Mouse (Mus musculus) CH12.LX (cell line): ENCODE data around the gene Ggt5.

ENCODE experiments used
- BHLHE40 ChIP-seq: IDR thresholded peaks from 2 replicates; pipeline ENCODE4 v1.6.1; 2011; ENCODE audit warnings: mild to moderate bottlenecking, low read depth, low read length, improper control_type of control experiment
- CTCF ChIP-seq, 2 experiments: IDR thresholded peaks in 1 of 2; conservative IDR thresholded peaks in 1 of 2; 2 replicates each; pipeline ENCODE4 v1.5.1; 2011 to 2012; ENCODE audit warnings: low read depth in 2 of 2, low read length in 2 of 2, improper control_type of control experiment in 1 of 2, inconsistent platforms in 1 of 2, mild to moderate bottlenecking in 1 of 2, moderate library complexity in 1 of 2
- E2F4 ChIP-seq: IDR thresholded peaks from 2 replicates; pipeline ENCODE4 v1.6.1; 2011; ENCODE audit warnings: low read depth, low read length, improper control_type of control experiment; ENCODE audit not compliant: insufficient replicate concordance
- ELF1 ChIP-seq: IDR thresholded peaks from 2 replicates; pipeline ENCODE4 v1.6.1; 2014; ENCODE audit warnings: low read depth, mild to moderate bottlenecking, inconsistent platforms, low read length, improper control_type of control experiment
- JUND ChIP-seq: conservative IDR thresholded peaks from 2 replicates; pipeline ENCODE4 v1.6.1; 2011; ENCODE audit warnings: low read depth, low read length, improper control_type of control experiment
- MAFK ChIP-seq: IDR thresholded peaks from 2 replicates; pipeline ENCODE4 v1.6.1; 2011; ENCODE audit warnings: low read length, improper control_type of control experiment; ENCODE audit not compliant: insufficient replicate concordance
- MXI1 ChIP-seq: IDR thresholded peaks from 2 replicates; pipeline ENCODE4 v1.6.1; 2011; ENCODE audit warnings: mild to moderate bottlenecking, low read depth, low read length, improper control_type of control experiment
- POLR2A ChIP-seq: IDR thresholded peaks from 2 replicates; pipeline ENCODE4 v1.6.1; 2011; ENCODE audit warnings: low read depth, mild to moderate bottlenecking, improper control_type of control experiment, low read length
- SMC3 ChIP-seq: IDR thresholded peaks from 2 replicates; pipeline ENCODE4 v1.6.1; 2011; ENCODE audit warnings: low read depth, low read length, improper control_type of control experiment
- USF1 ChIP-seq: IDR thresholded peaks from 2 replicates; pipeline ENCODE4 v1.6.1; 2014; ENCODE audit warnings: low read depth, mild to moderate bottlenecking, inconsistent platforms, low read length, improper control_type of control experiment
- ZNF384 ChIP-seq: IDR thresholded peaks from 2 replicates; pipeline ENCODE4 v1.6.1; 2012; ENCODE audit warnings: low read depth, low read length, improper control_type of control experiment, inconsistent platforms

DNA sequence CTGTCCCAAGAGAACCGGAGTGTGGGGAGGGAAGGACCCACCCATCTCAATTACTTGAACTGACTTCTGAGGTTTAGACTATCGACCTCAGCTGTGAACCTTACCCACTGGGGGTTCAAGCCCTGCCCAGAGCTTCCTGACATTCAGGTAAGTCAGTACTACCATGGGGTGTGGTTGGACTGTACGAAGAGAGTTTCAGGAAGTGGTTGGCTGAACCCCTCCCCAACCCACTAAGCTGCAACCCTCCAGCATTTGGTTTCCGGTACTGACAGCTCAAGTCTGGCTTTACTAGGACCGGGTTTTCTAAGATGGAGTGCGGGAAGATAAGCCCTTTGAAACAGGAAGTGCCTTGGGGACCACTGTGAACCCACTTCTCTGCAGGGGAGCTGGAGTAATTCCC lies 23.7 kb upstream of the Ggt5 start:
- no peak for TF ChIP-seq POLR2A
- no peak for TF ChIP-seq BHLHE40
- TF ChIP-seq ZNF384, result no peak
- no peak for TF ChIP-seq USF1
- no peak for TF ChIP-seq JUND
- TF ChIP-seq MXI1, result no peak
- no peak for TF ChIP-seq CTCF (conservative IDR thresholded peaks at IDR 0.05 in 1 of 2, IDR thresholded peaks at IDR 0.05 in 1 of 2; ENCODE audit: low read depth in 2 of 2, low read length in 2 of 2)
- peak; percentile 62; the same call in 1 of the 2 replicates for TF ChIP-seq ELF1
- TF ChIP-seq E2F4, result no peak
- TF ChIP-seq SMC3, result no peak
- TF ChIP-seq MAFK, result no peak
